Mouse (Mus musculus): Measurements from ENCODE around the gene Hhatl.

Hhatl gene

DNA sequence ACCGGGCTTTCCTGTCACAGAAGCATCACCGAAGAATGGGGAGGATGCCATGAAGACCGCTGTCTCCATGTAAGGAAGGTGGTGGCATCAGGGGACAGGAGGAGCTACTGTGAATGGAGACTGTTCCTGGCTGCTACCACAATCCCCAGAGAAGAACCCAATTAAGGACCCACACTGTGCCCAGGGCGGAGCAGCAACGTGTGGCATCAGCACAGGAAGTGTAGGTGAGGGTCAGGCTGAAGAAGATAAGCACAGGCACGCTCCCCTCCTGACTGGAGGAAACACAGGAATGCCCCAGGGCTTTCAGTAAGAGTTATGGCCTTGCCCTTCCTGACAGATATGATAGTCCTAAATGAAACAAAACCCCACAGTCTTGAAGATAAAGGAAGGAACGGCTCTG lies 10.4 kb upstream of the Hhatl start:
- DNase-seq (ENCODE audit: low read depth) = no peak

DNA sequence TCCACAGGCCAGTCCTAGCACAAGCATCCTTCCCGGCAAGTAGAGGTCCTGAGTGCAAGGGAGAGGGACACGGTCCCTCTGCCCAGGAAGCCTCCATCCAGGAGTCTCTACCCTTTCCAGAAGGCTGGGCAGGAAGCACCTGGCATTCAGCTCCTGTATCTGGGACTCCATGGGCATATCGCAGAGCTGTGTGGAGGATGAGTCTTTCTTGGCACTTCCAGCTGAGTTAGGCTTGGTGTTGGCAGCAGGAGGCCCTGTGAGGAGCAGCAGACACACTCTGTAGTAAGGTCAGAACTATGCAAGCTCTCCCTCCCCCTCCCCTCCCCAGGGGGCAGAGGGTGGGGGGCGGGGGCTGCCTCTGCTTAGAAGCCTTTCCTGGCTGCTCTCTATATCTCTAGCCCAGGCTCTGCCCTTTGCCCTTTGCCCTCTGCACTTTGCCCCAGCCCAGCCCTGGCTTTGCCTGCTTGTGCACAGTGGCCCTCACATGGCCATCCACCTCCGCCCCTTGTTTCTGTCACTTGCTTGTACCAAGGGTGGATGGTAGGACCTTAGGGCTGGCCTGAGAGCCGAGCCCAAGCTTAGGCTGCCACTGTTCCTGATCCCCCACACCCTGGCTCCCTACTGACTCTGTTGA lies 6.7 kb upstream of the Hhatl start:
- DNase-seq (ENCODE audit: low read depth) = no peak

DNA sequence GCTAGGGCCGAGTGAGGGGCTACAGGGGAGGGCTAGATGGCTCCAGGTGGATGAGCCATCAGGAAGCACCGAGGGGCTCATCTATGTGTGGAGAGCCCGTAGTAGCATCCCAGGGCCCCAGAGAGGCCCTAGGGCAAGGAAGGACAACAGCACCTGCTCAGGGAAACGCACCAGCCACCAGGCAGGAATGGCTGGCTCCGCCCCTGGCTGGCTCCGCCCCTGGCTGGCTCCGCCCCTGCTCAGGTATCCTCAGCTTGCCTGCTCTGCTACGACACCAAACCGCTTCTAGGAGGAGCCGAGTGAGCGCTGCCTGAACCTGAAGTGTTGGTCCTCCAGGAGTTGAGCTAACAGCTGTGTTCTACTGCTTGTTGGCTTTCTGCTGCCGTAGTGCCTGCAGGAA lies 5.4 kb upstream of the Hhatl start:
- DNase-seq (ENCODE audit: low read depth) = no peak

DNA sequence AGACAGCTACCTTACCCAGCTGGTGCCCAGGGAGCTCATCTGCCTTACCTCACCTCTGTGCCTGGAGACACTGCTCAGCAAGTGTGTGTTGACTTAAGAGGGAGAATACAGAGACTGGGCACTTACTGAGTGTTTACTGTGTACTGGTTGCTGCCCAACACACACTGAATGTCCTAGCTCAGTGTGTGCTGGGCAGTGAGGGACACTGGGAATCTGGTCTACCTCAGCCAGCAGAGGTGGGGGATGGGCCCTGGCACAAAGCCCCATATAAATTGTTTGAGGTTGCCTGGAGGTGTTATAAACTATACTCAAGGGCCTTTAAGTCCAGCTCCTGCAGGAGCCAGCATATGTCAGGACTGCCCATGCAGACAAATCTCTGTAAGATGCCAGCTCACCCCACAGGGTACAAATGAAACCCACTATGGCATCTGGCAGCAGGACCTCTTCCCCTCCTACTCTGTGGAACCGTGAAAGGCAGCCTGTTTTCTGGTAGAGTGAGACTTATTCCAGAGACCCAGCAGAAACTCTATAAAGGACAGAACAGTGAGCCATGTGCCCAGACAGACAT lies 2.7 kb upstream of the Hhatl start:
- no peak for DNase-seq (ENCODE audit: low read depth)

DNA sequence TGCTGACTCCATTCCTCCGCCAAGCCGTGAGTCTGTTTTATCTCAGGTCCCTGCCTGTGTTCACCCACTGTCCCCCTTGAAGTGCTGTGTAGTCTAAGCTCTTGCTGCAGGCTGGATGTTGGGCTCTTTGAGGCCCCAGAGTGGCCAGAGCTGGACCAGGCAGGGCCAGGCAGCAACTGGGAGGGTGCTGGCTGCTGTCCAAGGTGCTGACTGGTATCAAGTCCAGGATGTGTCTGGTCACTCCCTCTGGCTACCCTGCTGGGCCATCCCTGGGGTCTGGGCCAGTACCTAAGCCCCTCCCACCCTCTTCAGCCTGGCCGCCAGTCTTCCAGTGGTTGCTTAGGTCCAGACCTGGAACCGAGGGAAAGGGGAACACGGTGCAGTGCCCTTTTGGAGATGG lies 1.1 kb downstream of the Hhatl start:
- peak; percentile 24 for DNase-seq (ENCODE audit: low read depth)

DNA sequence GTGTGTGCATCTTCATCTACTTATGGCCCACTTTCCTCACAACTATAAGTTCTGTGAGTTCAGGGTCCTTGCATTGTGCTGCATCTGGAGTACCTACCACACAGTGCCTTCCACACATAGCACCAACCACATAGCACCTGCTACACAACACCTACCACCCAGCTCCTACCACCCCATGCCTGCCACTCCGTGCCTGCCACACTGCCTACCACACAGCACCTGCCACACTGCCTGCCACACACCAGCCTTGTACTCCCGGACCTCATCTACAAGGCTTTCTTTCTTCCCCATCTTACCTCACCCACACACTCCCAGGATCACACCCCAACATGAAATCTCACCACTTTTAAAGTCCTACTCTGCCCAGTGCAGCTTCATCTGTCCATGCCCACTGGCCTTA lies 5.9 kb downstream of the Hhatl start:
- DNase-seq (ENCODE audit: low read depth) = no peak

DNA sequence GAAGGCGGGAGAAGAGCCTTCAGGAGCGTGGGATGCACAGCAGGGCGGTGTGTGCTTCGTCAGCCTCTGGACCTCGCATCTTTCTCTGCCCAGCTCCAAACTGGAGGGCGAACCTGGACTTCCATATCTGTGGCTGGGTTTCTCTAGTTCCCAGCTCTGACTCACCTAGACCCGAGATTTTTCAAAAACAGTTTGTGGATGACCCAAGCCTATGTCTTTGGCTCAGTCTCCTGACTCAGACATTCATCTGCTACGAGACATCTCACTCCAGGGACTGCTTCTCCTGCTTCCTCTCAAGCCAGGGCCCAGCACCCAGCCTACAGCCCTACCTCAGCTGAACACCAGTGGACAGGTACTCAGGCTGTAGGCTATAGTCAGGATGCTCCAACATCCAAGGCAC lies 7.0 kb downstream of the Hhatl start:
- no peak for DNase-seq (ENCODE audit: low read depth)

DNA sequence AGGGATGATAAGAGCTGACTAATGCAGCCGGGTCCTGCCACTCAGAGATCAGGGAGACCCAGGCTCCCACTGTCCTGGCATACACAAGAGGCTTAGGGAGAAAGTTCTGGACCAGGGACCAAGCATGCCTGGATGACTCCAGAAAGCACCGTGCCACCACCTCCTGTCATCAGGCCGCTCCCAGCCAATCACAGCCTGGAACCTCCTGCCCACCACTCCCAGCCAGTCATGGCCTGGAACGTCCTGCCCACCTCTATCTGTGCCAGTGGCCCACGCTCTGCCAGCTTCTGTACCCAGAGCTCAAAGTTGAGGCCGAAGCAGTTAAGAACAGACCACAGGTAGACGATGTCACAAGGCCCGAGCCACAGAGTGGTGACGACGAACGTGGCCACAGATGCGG lies 7.5 kb downstream of the Hhatl start:
- no peak for DNase-seq (ENCODE audit: low read depth)

DNA sequence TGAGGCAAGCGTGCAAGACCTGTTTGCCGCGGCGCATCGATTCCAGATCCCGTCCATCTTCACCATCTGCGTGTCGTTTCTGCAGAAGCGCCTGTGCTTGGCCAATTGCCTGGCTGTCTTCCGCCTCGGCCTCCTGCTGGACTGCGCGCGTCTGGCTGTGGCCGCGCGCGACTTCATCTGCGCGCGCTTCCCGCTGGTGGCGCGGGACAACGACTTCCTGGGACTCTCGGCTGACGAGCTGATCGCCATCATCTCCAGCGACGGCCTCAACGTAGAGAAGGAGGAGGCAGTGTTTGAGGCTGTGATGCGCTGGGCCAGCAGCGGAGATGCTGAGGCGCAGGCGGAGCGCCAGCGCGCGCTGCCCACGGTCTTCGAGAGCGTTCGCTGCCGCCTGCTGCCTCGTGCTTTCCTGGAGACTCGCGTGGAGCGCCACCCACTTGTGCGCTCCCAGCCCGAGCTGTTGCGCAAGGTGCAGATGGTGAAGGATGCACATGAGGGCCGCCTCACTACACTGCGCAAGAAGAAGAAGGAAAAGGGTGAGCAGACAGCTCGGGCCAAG lies 14.2 kb downstream of the Hhatl start:
- no peak for DNase-seq (ENCODE audit: low read depth)

DNA sequence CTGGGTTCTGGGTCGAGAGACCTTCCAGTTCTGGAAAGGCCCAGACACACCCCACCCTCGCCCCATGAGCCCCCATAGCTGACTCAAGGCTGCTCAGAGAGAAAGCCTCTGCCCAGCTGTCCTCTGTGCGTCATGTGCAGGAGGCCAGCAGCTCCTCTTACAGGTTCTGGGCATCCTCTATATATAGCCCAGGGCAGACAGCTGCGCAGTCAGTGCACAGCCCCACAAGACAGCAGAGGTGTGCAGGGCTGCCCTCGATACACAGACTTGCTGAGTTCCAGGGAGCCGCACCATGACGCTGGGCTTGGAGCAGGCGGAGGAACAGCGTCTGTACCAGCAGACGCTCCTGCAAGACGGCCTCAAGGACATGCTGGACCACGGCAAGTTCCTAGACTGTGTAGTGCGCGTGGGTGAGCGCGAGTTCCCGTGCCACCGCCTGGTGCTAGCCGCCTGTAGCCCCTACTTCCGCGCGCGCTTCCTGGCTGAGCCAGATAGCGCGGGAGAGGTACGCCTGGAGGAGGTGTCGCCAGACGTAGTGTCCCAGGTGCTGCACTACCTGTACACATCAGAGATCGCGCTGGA lies 14.7 kb downstream of the Hhatl start, which contains the start of gene Klhl40:
TSS of gene Klhl40 (plus strand) at position 124 of the 582 bp plus-strand sequence.
- DNase-seq (ENCODE audit: low read depth) = no peak

DNA sequence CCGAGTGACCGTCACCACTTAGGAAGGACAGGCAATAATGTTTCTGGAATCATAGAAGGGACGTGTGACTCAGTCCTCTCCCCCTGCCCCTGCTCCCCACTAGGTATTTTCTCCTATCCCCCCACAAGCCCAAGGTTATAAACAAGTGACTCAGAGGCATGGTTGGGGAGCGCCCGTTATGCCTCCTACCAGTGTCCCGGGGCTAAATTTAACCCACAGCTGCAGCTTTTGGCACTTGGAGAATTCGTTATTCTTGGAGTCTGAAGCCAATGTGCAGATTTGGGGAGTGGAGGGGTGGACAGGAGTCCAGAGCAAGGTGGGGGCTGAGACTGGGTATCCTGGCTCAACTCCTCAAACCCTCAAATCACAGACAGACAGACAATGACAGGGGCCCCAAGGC lies 15.8 kb downstream of the Hhatl start:
- no peak for DNase-seq (ENCODE audit: low read depth)

DNA sequence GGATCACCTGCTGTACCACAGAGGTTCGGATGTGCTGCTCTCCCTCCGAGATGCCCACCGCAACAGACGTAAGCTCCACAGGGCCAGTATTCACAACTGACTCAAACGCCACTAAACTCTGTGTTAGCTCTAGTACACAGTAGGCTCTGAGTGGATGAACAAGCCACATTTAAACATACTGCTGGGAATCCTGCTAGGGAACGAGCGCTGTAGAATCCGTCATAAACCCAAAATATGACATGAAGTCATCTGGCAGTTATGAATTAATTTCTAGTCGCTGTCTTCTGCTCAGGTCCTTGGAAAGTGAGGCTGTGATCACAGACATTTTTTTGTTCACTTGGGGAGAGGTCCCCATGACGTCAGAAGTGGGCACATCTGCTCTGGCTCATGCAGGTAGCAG lies 16.4 kb downstream of the Hhatl start:
- no peak for DNase-seq (ENCODE audit: low read depth)

DNA sequence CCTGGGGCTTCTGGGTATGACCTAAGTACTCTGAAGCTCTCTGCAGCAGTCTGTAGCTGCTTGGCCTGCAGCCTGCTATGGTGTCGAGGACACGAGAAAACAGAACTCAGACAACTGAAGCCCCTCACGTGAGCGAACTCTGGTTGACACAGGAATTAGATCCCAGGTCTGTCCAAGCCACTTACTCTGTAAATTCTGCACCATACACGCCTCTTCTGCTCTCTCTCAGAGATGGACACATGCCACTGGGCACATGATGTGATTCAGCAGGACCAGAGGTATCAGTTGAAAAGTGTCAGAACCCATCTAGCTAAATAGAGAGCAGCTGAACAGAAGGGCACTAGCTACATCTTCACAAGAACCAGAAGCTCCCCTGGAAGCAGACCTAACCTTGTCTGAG lies 19.9 kb downstream of the Hhatl start:
- DNase-seq (ENCODE audit: low read depth) = no peak

DNA sequence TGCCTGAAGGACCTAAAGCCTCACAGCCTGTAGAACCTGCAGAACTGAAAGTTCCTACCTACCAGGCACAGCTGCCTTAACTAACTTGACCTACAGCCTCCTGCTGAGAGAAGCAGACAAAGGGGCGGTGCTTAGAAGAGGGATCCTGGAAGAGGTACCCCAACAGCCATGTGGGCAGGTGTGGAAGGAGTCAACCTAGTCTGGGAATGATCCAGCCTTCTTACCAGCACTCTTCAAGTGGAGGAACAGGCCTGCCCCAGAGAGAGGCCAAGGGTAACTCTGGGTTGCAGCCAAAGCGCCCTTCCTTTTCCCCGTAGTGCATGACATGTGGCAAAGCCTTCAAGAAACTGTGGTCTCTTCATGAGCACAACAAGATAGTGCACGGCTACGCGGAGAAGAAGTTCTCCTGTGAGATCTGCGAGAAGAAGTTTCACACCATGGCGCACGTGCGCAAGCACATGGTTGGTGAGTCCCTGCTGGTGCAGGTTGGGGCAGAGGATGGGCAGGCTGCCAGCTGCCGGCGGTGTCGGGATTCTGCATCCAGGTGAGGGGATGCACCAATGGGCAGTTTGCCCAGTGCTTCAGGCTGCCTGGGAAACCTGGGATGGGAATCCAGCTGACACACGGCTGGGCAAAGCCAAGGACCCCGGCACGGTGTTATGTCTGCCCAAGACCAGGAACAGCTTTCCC lies 27.0 kb downstream of the Hhatl start:
- DNase-seq (ENCODE audit: low read depth) = no peak

DNA sequence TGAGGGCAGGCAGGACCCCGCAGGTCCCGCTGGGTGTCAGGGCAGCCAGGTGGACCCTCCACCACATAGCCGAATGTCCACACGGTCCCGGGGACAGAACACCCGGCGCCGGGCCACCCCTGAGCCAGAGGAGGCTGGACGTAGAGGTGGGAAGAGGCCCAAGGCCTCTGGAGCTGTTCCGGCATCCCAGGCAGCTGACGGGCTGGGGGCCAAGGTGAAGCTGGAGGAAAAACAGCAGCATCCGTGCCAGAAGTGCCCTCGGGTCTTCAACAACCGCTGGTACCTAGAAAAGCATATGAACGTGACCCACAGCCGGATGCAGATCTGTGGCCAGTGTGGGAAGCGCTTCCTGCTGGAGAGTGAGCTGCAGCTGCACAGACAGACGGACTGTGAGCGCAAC lies 28.6 kb downstream of the Hhatl start:
- DNase-seq (ENCODE audit: low read depth) = no peak

DNA sequence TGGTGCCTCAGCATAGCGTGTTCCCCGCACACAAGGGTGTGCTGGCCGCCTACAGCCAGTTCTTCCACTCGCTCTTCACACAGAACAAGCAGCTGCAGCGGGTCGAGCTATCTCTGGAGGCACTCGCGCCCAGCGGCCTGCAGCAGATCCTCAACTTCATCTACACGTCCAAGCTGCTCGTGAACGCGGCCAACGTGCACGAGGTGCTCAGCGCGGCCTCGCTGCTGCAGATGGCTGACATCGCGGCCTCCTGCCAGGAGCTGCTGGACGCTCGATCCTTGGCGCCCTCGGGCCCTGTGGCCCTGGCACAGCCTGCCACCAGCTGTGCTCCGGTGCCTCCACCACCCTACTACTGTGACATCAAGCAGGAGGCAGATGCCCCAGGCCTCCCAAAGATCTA lies 29.5 kb downstream of the Hhatl start:
- no peak for DNase-seq (ENCODE audit: low read depth)

DNA sequence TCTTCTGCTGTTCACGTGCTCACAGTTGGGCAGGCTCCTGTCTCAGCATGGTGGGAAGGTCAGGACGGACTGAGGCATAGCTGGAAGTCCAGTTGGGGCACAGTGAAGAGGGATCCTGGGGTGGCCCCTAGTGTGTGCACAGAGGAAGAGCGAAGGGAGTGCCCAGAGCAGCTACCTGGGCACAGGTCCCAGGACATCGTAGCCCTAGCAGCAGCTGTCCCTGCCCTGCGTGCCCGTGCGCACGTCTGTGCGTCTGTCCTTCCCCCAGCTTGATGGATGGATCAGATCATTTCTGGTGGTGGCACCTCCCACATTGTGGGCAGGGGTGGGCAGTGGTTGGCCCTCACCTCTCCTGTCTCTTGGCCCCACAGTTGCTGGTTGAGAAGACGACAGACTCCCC lies 30.1 kb downstream of the Hhatl start:
- DNase-seq (ENCODE audit: low read depth) = no peak

DNA sequence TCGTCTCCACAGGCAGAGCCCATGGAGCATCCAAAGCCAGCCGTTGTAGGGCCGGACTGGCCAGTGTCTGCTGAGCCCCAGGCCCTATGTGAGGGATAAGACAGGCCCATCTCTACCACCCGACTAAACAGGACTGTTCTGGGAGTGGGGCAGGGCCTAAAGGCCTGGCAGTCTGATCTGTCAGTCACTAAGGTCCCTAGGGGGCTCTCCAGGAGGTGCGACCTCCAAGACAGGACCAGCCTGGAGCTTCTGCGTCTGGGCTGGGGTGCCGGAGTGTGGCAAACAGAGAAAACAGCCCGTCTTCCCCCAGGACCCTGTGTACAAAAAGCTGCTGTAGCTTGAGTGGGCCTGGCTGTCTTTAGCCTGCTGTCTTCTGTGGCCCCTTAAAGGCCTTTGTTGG lies 30.5 kb downstream of the Hhatl start:
- DNase-seq (ENCODE audit: low read depth) = no peak

DNA sequence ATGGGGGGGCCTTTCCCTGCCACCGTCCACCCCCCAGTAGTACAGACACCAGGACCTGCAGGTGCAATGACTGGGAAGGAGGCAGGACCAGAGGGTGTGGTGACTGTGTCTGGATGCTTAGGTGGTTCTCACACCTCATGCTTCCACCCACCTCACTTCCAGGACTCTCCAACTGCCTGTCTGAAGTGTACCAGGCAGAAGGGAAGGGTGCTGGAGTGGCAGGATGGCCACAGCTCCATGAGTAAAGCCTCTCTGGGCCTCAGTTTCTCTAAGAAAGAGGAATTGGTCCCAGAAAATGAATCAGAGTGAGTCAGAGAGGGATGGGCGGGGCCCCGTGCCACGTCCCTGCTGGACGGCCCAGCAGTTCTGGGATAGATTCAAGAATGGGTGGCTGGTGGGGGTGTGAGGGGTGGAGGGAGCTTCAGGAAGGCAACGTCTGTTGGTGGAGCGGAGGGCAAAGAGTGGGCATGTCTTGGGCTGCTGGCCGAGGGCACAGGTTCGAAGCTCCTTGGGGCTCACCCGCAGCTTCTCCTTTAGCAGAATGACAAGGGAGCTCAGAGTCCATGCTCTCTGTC lies 31.1 kb downstream of the Hhatl start:
- no peak for DNase-seq (ENCODE audit: low read depth)

DNA sequence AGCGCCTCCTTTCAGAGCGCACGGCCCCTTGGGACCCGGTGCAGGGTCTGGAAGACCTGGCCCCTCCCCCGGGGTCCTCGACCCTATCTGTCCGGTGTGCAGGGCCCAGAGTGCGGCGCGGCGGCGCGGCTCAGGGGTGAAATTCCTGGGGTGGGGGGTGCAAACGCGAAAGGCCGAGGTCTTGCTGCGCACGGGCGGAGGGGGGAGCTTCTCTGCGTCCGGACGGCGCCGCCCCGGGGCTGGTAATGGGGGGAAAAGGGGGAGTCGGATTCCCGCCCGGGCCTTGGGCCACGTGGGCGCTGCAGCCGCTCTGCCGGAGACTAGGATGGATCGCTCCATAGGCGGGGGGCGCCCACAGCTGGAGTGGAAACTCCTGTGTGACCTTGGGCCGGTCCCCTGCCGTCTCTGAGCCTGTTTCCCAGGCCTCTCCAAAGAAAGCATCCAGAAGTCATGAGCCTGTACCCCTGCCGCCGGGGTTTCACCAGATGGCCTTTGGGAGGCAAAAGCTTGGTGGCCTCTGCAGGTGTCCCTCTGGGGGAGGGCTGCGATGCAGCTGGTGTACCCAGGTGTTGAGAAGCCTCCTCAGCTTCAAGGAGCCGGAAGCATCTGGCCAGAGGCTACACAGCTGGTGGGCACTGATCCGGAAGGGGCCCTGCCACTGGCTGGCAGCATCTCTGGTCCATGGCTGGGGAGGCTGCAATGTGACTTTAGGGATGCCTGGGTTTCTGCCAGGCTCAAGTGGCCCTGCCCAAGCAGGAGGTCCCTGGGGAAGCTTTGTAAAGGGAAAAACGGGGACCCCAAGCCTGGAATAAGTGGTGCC lies 31.8 kb downstream of the Hhatl start:
- DNase-seq (ENCODE audit: low read depth) = no peak

DNA sequence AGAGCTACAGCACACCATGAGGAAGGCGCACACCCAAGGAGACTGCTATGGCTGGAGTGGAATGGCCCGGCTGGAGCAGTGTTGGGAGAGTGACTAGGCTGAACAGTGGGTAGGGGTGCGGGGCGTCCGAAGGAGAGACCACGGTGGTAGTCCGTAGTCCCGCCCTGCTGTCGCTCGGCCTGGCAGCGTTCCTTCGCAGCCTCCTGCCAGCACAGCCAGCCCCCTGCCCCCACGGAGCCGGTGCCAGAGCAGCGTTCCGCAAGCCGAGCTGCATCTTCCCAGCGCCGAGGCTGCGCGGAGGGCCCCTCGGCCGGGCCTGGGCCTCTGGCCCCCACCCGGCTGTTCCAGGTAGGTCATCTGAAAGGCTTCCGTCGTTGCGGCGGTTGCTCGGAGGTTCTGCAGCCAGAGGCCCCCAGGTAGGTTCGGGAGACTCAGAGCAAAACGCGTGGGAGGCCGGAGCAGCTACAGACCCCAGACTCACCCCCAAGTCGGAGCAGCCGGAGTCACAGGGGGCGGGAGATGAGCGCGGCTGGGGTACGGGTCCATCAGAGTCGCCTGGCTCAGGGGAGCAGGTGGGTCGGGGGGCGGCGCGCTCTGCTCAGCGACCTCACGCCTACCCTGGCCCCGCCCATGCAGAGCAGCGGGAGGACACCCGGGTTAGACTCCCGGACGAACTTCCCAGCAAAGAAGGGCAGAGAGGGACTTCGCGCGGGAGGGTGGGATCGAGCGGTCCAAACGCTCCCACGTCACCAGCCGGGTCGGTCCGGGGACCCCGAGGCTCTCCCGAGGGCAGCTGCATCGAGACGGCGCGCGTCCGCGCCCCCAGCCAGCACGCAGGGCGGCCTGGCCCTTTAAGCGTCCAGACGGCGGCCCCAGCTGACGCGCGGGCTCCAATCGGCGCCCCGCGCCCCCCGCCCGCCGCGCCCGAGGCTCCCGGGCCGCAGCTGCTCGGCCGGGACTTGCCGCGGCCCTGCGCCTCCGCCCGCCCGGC lies 32.9 kb downstream of the Hhatl start, which contains the start of gene Zfp651:
TSS of gene Zfp651 (plus strand) at position 240 of the 991 bp plus-strand sequence.
- no peak for DNase-seq (ENCODE audit: low read depth)

Measured in c-Kit-positive CD71-positive TER-119-negative erythroid progenitor cells, embryonic 14.5 days (primary cell).